Mouse (Mus musculus) heart, postnatal 0 days (tissue): ENCODE data around the gene Gimap3.

Source experiments
- CTCF ChIP-seq: IDR thresholded peaks from 2 replicates; pipeline ENCODE4 v1.5.1; 2016; ENCODE audit warnings: antibody characterized with exemption, control low read depth, low read depth
- EP300 ChIP-seq: IDR thresholded peaks from 2 replicates; pipeline ENCODE4 v1.6.1; 2016; ENCODE audit warnings: antibody characterized with exemption, low read depth

DNA sequence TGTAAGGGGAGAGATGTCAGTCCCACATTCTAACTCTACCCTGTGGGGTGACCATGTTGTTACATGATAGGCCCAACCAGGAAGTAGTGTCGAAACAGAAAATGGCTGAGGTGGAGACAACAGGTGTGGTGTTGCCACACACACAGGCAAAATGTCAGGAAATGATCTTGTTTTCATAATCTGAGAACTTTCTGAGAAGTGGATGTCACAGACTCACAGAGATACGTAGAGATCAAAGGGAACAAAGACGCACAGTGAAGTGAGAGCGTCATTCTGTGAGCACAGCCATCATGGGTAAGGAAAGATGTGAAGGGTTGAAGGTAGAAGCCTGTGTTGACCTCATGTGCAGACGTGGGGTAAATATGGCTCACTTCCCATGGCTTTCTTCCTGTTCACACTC is 42.9 kb downstream of the Gimap3 start:
- TF ChIP-seq EP300: no peak
- TF ChIP-seq CTCF: no peak
